Mouse (Mus musculus): ENCODE data around the gene Phyh.
"Not testable (repeated sequence)": the region's sequence is repeated elsewhere in the genome, so short reads cannot be mapped to it uniquely, and the experiment has no call there.

Gene Phyh

GRCm38 (mm10) chr2:4917326-4918021, 1.3 kb upstream of the Phyh start:
- peak; percentile 42 for DNase-seq (ENCODE audit: low spot score)

GRCm38 (mm10) chr2:4921019-4921418, 2.2 kb downstream of the Phyh start:
- no peak for DNase-seq (ENCODE audit: low spot score)

GRCm38 (mm10) chr2:4922476-4923164, 3.8 kb downstream of the Phyh start:
- DNase-seq (ENCODE audit: low spot score), result no peak

GRCm38 (mm10) chr2:4927391-4927790, 8.6 kb downstream of the Phyh start:
- no peak for DNase-seq (ENCODE audit: low spot score)

GRCm38 (mm10) chr2:4929230-4929629, 10.4 kb downstream of the Phyh start:
- DNase-seq (ENCODE audit: low spot score), result no peak

GRCm38 (mm10) chr2:4934516-4934915, 15.7 kb downstream of the Phyh start:
- no peak for DNase-seq (ENCODE audit: low spot score)

DNA sequence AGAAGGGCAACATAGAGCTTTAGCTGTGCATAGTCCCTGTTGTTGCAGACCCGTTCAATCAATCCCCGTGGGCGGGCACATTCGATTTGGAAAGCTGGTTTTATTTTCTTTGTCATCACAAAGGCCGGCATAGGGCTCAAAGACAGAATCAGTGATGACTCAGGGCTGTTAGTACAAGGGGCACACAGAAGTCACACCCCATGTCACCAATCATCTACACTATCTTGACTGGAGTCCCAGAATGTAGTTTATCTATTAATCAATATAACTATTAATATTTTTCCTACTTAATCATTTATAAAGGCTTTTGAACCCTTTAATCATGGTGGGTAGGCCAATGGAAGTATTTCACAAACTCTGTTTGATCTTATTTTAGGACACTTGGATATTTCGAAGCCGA, 19.1 kb downstream of the Phyh start:
- no peak for DNase-seq (ENCODE audit: low spot score)

GRCm38 (mm10) chr2:4940861-4941260, 22.0 kb downstream of the Phyh start:
- DNase-seq (ENCODE audit: low spot score), result no peak

DNA sequence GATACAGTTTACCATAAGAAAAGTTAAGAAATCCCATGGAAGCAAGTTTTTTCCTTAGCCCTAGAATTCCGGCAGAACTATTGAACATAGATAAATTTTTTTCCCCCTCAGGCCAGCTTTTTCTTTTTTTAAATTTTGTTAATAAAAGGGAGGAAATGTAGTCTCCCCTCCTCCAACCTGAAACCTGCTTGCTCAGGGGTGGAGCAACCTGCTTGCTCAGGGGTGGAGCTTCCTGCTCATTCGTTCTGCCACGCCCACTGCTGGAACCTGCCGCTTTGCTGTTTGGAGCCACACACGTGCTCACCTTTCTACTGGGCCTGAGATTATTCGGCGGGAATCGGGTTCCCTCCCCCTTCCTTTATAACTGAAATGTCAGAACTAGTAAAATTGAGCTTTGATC, 30.9 kb downstream of the Phyh start:
- DNase-seq (ENCODE audit: low spot score), result not testable (repeated sequence)

- no peak for DNase-seq (ENCODE audit: low spot score)
Measured at GRCm38 (mm10) chr2:4950986-4951385, 32.2 kb downstream of the Phyh start.

DNA sequence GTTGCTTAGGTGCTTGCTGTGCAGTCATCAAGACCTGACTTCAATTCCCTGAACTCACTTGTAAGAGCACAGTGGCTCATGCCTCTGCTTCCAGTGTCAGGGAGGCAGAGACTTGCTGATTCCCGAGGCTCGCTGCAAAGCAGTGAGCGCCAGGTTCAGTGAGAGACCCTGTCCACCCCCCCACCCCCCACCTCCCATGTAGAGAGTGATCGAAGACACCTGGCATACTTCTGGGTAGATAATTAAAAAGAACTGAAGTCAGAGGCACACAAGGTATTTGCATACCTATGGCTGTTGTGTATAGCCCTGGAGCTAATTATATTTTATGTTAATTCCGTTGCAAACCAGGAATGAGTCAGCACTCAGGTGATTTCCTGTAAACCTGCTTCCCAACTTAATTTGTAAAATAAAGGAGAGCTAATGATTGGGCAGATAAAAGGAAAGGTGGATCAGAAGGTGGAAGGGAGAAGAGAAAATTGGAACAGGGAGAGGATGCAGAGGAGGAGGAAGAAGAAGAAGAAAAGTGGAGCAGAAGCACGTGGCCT, 35.5 kb downstream of the Phyh start:
- DNase-seq (ENCODE audit: low spot score), result no peak

DNA sequence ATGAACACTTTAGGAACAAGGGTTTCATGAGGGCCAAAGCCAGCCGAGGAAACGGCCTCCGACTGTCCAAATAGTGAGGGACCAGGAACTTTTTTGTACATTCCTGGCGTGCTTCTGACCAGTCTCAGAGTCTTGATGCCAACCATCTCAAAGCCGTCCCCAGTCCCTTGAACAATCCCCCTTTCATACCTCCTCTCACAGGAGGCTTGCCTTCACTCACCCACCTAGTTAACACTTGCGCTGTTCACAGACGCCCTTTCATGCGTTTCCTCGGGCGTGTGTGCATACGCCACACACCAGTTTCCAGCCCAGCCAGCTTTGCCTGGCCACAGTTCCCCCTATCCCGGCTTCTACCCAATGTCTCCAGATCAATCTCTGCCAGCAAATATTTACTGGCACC, 39.2 kb downstream of the Phyh start:
- DNase-seq (ENCODE audit: low spot score), result no peak

DNA sequence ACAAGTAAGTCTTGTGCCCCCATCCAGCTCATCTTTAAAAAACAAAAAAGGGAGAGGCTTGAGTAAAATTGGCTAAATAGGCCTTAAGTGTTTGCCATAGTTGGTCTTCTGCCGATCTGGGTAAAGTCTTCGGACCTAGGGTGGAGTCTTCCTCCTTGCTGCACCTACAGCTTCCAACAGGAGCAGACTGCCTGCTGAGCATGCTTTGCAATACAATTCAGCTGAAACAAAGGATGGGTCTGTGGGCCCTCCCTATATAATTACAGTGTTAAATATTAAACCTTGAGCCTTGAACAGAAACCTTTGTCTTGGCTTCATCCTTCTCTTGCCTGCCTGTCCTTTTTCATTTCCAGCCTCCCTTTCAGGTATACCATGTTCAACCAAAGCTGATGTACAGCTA, 49.0 kb downstream of the Phyh start:
- DNase-seq (ENCODE audit: low spot score), result no peak

GRCm38 (mm10) chr2:4969083-4969482, 50.3 kb downstream of the Phyh start:
- DNase-seq (ENCODE audit: low spot score), result no peak

- DNase-seq (ENCODE audit: low spot score), result no peak
Measured at GRCm38 (mm10) chr2:4975807-4976206, 57.0 kb downstream of the Phyh start, which contains the start of gene Ucma. Gene Ucma, plus strand, starts transcription at chr2:4976122.

DNA sequence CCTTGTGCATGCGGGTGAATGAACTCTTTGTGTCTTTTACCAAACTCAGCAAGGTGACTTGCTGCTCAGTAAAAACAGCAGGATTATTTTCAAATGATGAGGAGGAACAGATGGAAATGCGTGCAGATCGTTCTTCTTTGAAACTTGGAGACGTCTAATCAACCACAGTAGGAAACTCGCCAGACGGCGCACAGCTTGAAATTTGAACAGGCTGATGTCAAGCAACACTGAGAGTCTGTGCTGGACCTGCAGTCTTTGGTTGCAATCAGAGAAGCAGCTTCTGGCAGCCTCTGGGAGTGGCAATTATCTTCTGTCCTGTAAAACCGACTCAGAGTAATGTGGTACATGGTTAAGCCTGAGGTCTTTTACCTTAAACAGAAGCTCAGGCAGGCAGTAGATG, 59.3 kb downstream of the Phyh start:
- DNase-seq (ENCODE audit: low spot score), result no peak

DNA sequence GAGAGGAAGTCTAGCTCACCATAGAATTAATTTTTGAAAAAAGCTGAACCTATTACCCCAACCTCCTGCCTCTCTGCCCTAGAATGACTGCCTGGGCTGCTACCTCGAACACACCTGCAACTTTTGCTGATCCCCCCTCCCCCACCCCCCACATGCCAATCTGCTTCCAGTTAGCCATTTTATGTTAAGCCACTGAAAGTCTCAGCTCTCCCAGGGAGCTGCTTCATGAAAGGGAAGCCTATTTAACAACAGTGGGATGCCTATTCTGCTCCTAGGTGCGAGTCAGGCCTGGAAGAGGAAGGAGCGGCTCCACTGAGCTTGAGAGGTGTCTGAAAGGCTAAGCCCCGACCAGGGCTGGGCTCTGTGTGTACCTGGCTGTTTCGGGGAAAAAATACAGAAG, 65.2 kb downstream of the Phyh start:
- DNase-seq (ENCODE audit: low spot score), result no peak

GRCm38 (mm10) chr2:4985000-4985399, 66.2 kb downstream of the Phyh start:
- DNase-seq (ENCODE audit: low spot score), result no peak

DNA sequence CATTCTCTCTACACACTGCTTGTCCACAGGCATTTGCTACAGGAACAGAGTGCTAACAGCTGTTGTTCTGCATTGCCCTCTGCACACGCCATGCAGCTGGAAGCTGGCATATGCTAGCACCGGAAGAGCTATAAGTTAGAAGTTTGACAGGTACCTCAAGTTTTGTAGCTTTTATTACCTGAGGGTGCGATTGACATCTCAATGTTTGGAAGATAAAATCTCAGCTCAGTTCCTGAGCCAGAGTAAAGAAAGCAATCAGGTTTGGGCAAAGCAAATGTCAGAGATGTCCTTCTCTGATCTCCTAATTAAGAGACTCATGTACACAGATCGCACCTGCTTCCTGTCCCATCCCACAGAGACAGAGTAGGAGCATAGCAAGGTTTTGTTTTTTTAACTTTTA, 68.0 kb downstream of the Phyh start:
- DNase-seq (ENCODE audit: low spot score), result no peak

- no peak for DNase-seq (ENCODE audit: low spot score)
Measured at GRCm38 (mm10) chr2:4987388-4988180, 68.8 kb downstream of the Phyh start.

Measured in MN1 (cell line).